Mouse (Mus musculus) c-Kit-positive CD71-negative TER-119-negative erythroid progenitor cells, embryonic 14.5 days (primary cell): ENCODE measurements at regions not wholly inside any gene's neighbourhood (a gene's known extent, or its start where the extent isn't known, plus 50 kb on each side); places are given as distances from the start of the nearest gene placed in this dataset.

Experiments
- DNase-seq: peaks from one replicate; pipeline ENCODE4 v3.0.0-alpha.2; 2013; ENCODE audit warnings: low read depth

DNA sequence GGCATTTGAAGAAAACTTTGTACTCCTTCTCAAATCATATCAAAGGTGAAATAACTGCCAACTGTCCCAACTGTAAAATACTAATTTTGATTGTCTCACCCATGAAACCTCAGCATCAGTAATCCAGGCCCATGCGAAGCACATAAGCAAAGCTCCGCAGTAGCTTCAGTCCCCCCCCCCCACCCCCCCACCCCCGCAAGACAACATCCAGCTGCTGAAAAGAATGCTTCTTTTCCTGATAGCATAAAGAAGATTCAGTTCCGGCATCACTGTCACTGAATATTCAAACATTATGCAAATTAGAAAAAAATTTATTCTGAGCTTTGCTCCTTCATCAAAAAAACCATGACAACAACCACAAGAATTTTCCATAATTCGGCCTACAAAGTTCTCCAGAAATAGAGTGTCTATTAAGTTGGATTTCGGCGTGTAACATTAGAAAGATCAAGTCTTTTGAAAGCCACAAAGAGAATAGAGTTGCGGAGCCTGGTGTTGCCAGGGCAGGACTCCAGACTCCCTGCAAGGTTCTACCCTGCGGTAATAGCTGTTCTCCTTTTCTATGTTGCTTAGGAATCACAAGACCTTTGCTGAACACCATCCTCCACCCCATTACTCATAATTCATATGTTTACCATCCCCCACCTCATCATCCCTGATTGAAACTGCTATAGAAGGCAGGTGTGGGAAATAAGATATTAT is 77.9 kb upstream of the Asb5 start:
- no peak for DNase-seq

DNA sequence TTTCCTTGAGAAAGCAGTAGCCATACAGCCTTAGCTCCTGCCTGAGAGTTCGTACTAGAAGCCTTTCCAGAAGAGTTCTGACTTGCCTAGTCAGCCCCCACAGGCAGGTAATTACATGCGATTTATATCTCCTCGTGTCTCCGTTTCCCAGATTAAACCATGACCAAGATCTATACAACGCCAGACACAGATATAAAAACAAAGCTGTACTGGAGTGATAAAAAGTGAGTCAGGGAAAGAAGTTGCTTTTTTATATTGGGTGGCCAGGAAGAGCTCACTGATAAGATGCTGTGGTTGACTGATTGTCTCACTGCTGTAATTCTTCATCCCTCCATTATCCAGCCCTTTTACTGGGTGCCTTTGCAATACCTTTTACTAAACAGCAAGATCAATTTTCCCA is 64.4 kb upstream of the Asb5 start:
- no peak for DNase-seq

DNA sequence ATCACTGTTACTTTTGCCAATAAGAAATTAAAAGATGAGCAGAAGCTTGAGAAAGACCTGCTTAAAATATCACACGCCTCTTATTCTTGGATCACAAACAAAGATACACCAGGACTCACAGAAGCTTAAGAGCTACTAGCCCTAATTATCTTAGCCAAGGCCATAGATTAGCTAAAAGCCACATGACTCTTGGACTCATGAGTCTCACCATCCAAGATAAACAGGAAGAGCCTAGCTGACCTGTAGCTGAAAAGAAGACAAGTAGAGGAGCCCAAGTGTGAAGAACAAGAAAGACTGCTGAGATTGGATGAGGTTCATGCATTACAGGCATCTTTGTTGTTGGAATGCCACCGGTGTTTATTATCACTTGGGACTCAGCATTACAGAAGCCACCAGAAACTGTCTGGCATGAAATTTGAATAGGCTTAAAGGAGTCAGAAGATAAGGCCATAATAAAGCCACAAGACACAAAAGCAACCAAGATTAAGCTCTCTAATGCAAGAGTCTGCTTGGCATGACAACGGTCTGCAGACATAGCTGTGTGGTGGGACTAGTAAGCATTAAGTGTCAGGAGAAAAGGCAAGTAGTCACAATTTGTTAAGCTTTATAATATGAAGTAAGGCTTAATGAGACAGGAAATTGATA is 63.8 kb upstream of the Asb5 start:
- no peak for DNase-seq
